Mouse (Mus musculus): ENCODE data around the gene Gm128. TPM values are rescaled to one million over a fixed set of nuclear protein-coding genes. Genes with fewer than 3 reads are reported as not detected.

Gene Gm128
- polyA plus RNA-seq, 1 experiment from 2014 or later, result 0.55 TPM

DNA sequence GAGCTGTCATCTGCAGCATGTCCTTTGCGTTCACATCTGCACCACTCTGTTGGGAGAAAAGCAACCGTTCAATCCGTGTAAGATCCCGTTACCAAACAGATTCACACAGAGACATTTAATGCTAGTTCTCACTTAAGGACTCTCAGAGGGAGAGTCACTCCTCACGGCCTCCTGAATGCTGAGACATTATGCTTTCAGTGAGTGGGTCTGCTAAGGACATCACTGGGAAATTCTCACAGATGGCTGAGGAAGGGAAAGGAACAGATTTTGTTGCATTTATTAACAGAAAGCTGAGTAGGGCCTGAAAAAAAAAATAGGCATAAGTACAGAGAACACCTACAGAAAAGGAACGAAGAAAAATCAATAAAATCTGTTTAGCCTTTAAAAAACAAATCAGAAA lies 37.5 kb downstream of the Gm128 start:
- WGBS, result 88% methylated on average over 6 of the region's 6 CpGs
- no peak overlapping the region for H3K4me2 ChIP-seq (replicated peaks; ENCODE audit: low read depth, low read length)
- H3K4me1 ChIP-seq (ENCODE audit: insufficient read depth, low read length), result no peaks in the 10 kb centered on the region
- H3K4me3 ChIP-seq (ENCODE audit: low read length), result no peak overlapping the region
- H3K9me3 ChIP-seq (ENCODE audit: low read length), result no peaks in the 10 kb centered on the region
- peaks cover 50% of the 10 kb centered on the region for H3K36me3 ChIP-seq (ENCODE audit: insufficient read depth, low read length)
- H3K27ac ChIP-seq (ENCODE audit: low read length), result no peak overlapping the region
- no peak for ATAC-seq (ENCODE audit: low FRiP score, low TSS enrichment)
- no peak overlapping the region for H3K9ac ChIP-seq (replicated peaks; ENCODE audit: low read length)
- H3K27me3 ChIP-seq (ENCODE audit: insufficient read depth, low read length), result no peaks in the 10 kb centered on the region

- no peak for ATAC-seq (ENCODE audit: low FRiP score, low TSS enrichment)
- H3K4me3 ChIP-seq (ENCODE audit: low read length), result no peak overlapping the region
- H3K27me3 ChIP-seq (ENCODE audit: insufficient read depth, low read length), result no peaks in the 10 kb centered on the region
- H3K9ac ChIP-seq (replicated peaks; ENCODE audit: low read length), result no peak overlapping the region
- no peak overlapping the region for H3K4me2 ChIP-seq (replicated peaks; ENCODE audit: low read depth, low read length)
- H3K36me3 ChIP-seq (ENCODE audit: insufficient read depth, low read length), result peaks cover 64% of the 10 kb centered on the region
- peak overlapping the region; percentile 83 for H3K27ac ChIP-seq (ENCODE audit: low read length)
- 71% methylated on average over 2 of the region's 2 CpGs for WGBS
- no peaks in the 10 kb centered on the region for H3K4me1 ChIP-seq (ENCODE audit: insufficient read depth, low read length)
- no peaks in the 10 kb centered on the region for H3K9me3 ChIP-seq (ENCODE audit: low read length)
These were observed 40.8 kb downstream of the Gm128 start for GRCm38 (mm10) chr3:95200562-95200961.

- no peaks in the 10 kb centered on the region for H3K27me3 ChIP-seq (ENCODE audit: insufficient read depth, low read length)
- H3K4me3 ChIP-seq (ENCODE audit: low read length), result no peak overlapping the region
- H3K4me2 ChIP-seq (replicated peaks; ENCODE audit: low read depth, low read length), result no peak overlapping the region
- 53% methylated on average over 7 of the region's 7 CpGs for WGBS
- no peaks in the 10 kb centered on the region for H3K4me1 ChIP-seq (ENCODE audit: insufficient read depth, low read length)
- H3K27ac ChIP-seq (ENCODE audit: low read length), result peak overlapping the region; percentile 83
- peaks cover 64% of the 10 kb centered on the region for H3K36me3 ChIP-seq (ENCODE audit: insufficient read depth, low read length)
- peak; percentile 93 for ATAC-seq (ENCODE audit: low FRiP score, low TSS enrichment)
- no peak overlapping the region for H3K9ac ChIP-seq (replicated peaks; ENCODE audit: low read length)
- H3K9me3 ChIP-seq (ENCODE audit: low read length), result no peaks in the 10 kb centered on the region
These were observed 41.3 kb downstream of the Gm128 start for GRCm38 (mm10) chr3:95200132-95200531.

DNA sequence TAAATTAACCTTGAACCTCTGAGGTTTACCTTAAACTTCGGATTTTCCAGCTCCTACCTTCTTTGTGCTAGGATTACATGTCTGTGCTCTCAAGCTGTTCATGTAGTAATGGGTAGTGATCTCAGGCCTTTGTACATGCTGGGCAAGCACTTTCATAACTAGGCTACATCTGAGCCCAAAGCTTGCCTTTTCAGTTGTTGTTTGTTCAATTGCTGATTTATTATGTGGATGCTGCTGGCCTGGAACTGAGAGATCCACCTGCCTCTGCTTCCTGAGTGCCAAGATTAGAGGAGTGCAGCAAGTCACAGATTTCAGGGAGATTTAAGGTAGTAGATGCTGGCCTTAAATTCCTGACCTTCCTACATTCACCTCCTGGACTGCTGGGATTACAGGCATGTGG lies 42.3 kb downstream of the Gm128 start:
- WGBS, result 83% methylated on average over 1 of the region's 1 CpGs
- Histone ChIP-seq H3K27ac (ENCODE audit: low read length) (no peak overlapping the region), H3K4me1 (ENCODE audit: insufficient read depth, low read length) (no peaks in the 10 kb centered on the region), H3K27me3 (ENCODE audit: insufficient read depth, low read length) (no peaks in the 10 kb centered on the region), H3K9ac (replicated peaks; ENCODE audit: low read length) (no peak overlapping the region), H3K36me3 (ENCODE audit: insufficient read depth, low read length) (peaks cover 67% of the 10 kb centered on the region), H3K4me3 (ENCODE audit: low read length) (no peak overlapping the region), H3K4me2 (replicated peaks; ENCODE audit: low read depth, low read length) (no peak overlapping the region), H3K9me3 (ENCODE audit: low read length) (no peaks in the 10 kb centered on the region)
- no peak for ATAC-seq (ENCODE audit: low FRiP score, low TSS enrichment)

DNA sequence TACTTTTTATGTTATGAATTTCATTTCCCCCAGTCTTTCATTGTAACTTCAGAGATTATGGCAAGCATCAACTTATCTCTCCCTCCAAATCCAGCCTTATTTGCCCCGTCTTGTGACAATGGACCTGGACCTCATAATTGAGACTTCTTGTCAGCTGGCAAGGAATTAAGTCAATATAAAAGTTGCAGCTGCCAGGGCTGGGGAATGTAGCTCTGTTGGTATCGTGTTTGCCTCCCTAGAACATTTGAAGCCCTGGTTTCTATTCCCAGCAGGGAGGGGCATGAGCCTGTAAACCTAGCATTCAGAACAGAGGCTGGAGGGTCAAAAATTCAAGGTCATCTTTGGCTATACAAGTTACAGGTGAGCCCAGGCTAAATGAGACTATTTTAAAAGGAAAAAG lies 45.6 kb downstream of the Gm128 start:
- WGBS, result 83% methylated on average over 2 of the region's 2 CpGs
- Histone ChIP-seq H3K36me3 (ENCODE audit: insufficient read depth, low read length) (peaks cover 50% of the 10 kb centered on the region), H3K27ac (ENCODE audit: low read length) (no peak overlapping the region), H3K4me2 (replicated peaks; ENCODE audit: low read depth, low read length) (no peak overlapping the region), H3K9ac (replicated peaks; ENCODE audit: low read length) (no peak overlapping the region), H3K9me3 (ENCODE audit: low read length) (no peaks in the 10 kb centered on the region), H3K4me1 (ENCODE audit: insufficient read depth, low read length) (no peaks in the 10 kb centered on the region), H3K27me3 (ENCODE audit: insufficient read depth, low read length) (no peaks in the 10 kb centered on the region), H3K4me3 (ENCODE audit: low read length) (no peak overlapping the region)
- ATAC-seq (ENCODE audit: low FRiP score, low TSS enrichment), result no peak

DNA sequence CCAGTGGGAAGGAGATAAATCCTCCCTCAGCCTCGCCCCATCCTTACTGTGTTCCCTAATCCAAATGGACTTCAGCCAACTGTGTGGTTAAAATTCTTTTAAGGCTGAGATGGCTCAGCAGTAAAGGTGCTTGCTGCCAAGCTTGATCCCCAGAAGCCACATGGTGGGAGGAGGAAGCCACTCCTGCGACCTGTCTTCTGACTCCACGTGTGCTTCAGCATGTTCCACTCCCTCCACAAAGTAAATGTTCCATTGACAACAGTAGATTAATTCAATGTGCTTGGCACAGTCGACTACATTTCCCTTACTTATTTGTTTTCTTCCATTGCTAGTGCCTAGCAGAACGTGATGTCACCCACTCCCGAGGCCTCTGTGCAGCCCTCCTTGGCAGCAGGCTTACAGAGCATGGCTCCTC lies 46.7 kb downstream of the Gm128 start:
- Histone ChIP-seq H3K4me1 (ENCODE audit: insufficient read depth, low read length) (no peaks in the 10 kb centered on the region), H3K9me3 (ENCODE audit: low read length) (no peaks in the 10 kb centered on the region), H3K36me3 (ENCODE audit: insufficient read depth, low read length) (peaks cover 59% of the 10 kb centered on the region), H3K4me2 (replicated peaks; ENCODE audit: low read depth, low read length) (no peak overlapping the region), H3K27me3 (ENCODE audit: insufficient read depth, low read length) (no peaks in the 10 kb centered on the region), H3K9ac (replicated peaks; ENCODE audit: low read length) (no peak overlapping the region), H3K4me3 (ENCODE audit: low read length) (no peak overlapping the region), H3K27ac (ENCODE audit: low read length) (no peak overlapping the region)
- no peak for ATAC-seq (ENCODE audit: low FRiP score, low TSS enrichment)
- WGBS, result 84% methylated on average over 6 of the region's 6 CpGs

Other genes with a start within 250 kb of the Gm128 start
- gene Zfp687, start 226.2 kb downstream of the Gm128 start, polyA plus RNA-seq (2015; fragmentation: Nextera tagmentation; extraction: Ambion mirVana), result 28.8 and 32.9 TPM in 2 replicates
- 279 and 281 TPM in 2 replicates for gene Psmd4, start 199.0 kb downstream of the Gm128 start, polyA plus RNA-seq (2015; fragmentation: Nextera tagmentation; extraction: Ambion mirVana)
- 24.0 and 24.7 TPM in 2 replicates for gene Pip5k1a, start 134.7 kb downstream of the Gm128 start, polyA plus RNA-seq (2015; fragmentation: Nextera tagmentation; extraction: Ambion mirVana)
- 184 and 185 TPM in 2 replicates for gene Vps72, start 130.6 kb downstream of the Gm128 start, polyA plus RNA-seq (2015; fragmentation: Nextera tagmentation; extraction: Ambion mirVana)
- gene Tmod4, start 117.1 kb downstream of the Gm128 start, polyA plus RNA-seq (2015; fragmentation: Nextera tagmentation; extraction: Ambion mirVana), result 0.84 and 1.6 TPM in 2 replicates
- gene Scnm1, start 107.6 kb downstream of the Gm128 start, polyA plus RNA-seq (2015; fragmentation: Nextera tagmentation; extraction: Ambion mirVana), result 71.6 and 79.0 TPM in 2 replicates
- 15.3 and 17.3 TPM in 2 replicates for gene Lysmd1, start 107.5 kb downstream of the Gm128 start, polyA plus RNA-seq (2015; fragmentation: Nextera tagmentation; extraction: Ambion mirVana)
- 2.9 and 4.2 TPM in 2 replicates for gene Tnfaip8l2, start 99.2 kb downstream of the Gm128 start, polyA plus RNA-seq (2015; fragmentation: Nextera tagmentation; extraction: Ambion mirVana)
- 3.0 and 3.1 TPM in 2 replicates for gene Sema6c, start 81.1 kb downstream of the Gm128 start, polyA plus RNA-seq (2015; fragmentation: Nextera tagmentation; extraction: Ambion mirVana)
- 8.8 and 10.8 TPM in 2 replicates for gene Gabpb2, start 23.7 kb downstream of the Gm128 start, polyA plus RNA-seq (2015; fragmentation: Nextera tagmentation; extraction: Ambion mirVana)
- gene Cdc42se1, start 12.9 kb downstream of the Gm128 start, polyA plus RNA-seq (2015; fragmentation: Nextera tagmentation; extraction: Ambion mirVana), result 90.3 and 94.4 TPM in 2 replicates
- gene Mllt11, start 9.4 kb downstream of the Gm128 start, polyA plus RNA-seq (2015; fragmentation: Nextera tagmentation; extraction: Ambion mirVana), result 14.0 and 16.6 TPM in 2 replicates
- 0.41 and 0.82 TPM in 2 replicates for gene Bnipl, start 9.6 kb upstream of the Gm128 start, polyA plus RNA-seq (2015; fragmentation: Nextera tagmentation; extraction: Ambion mirVana)
- 55.8 and 57.0 TPM in 2 replicates for gene Mindy1, start 39.7 kb upstream of the Gm128 start, polyA plus RNA-seq (2015; fragmentation: Nextera tagmentation; extraction: Ambion mirVana)
- 25.8 and 27.4 TPM in 2 replicates for gene Prune1, start 40.5 kb upstream of the Gm128 start, polyA plus RNA-seq (2015; fragmentation: Nextera tagmentation; extraction: Ambion mirVana)
- gene Anxa9, start 65.6 kb upstream of the Gm128 start, polyA plus RNA-seq (2015; fragmentation: Nextera tagmentation; extraction: Ambion mirVana), result 8.6 and 9.4 TPM in 2 replicates
- 208 and 209 TPM in 2 replicates for gene Cers2, start 73.2 kb upstream of the Gm128 start, polyA plus RNA-seq (2015; fragmentation: Nextera tagmentation; extraction: Ambion mirVana)
- 45.5 and 46.7 TPM in 2 replicates for gene Setdb1, start 115.6 kb upstream of the Gm128 start, polyA plus RNA-seq (2015; fragmentation: Nextera tagmentation; extraction: Ambion mirVana)
- 0.52 TPM in 1 of 2 replicates, not detected in the other for gene 4930558C23Rik, start 161.2 kb upstream of the Gm128 start, polyA plus RNA-seq (2015; fragmentation: Nextera tagmentation; extraction: Ambion mirVana)
- gene Arnt, start 192.8 kb upstream of the Gm128 start, polyA plus RNA-seq (2015; fragmentation: Nextera tagmentation; extraction: Ambion mirVana), result 46.0 and 47.7 TPM in 2 replicates